Mouse (Mus musculus) intestine, embryonic 15.5 days (tissue): Measurements from ENCODE around the gene Msln. TPM values are rescaled to one million over a fixed set of nuclear protein-coding genes. Genes with fewer than 3 reads are reported as not detected.
A peak's percentile ranks its signal among the peaks of the same experiment; 100 is the strongest.
"Not testable (repeated sequence)": the region's sequence is repeated elsewhere in the genome, so short reads cannot be mapped to it uniquely, and the experiment has no call there.

Experiments used
- ATAC-seq: fragments of 200-750 bp; cut with Nextera tagmentation; 2 replicates; pipeline ENCODE4 v1.8.0; 2017; ENCODE audit warnings: moderate TSS enrichment, moderate library complexity
- H3K27ac ChIP-seq: fragments of 300-500 bp; sonication (generic); 2 replicates; pipeline ENCODE4 v1.5.1; 2015; ENCODE audit warnings: mild to moderate bottlenecking, inconsistent platforms
- H3K27me3 ChIP-seq: fragments of 300-500 bp; sonication (generic); replicated peaks from 2 replicates; pipeline ENCODE4 v1.6.1; 2015; ENCODE audit warnings: inconsistent platforms
- H3K36me3 ChIP-seq: fragments of 300-500 bp; sonication (generic); 2 replicates; pipeline ENCODE4 v1.6.1; 2015; ENCODE audit warnings: inconsistent platforms
- H3K4me1 ChIP-seq: fragments of 300-500 bp; sonication (generic); replicated peaks from 2 replicates; pipeline ENCODE4 v1.6.1; 2015; ENCODE audit warnings: inconsistent platforms
- H3K4me2 ChIP-seq: fragments of 300-500 bp; sonication (generic); replicated peaks from 2 replicates; pipeline ENCODE4 v1.6.1; 2015; ENCODE audit warnings: mild to moderate bottlenecking, inconsistent platforms
- H3K4me3 ChIP-seq: fragments of 300-500 bp; sonication (generic); replicated peaks from 2 replicates; pipeline ENCODE4 v1.5.1; 2015; ENCODE audit warnings: inconsistent platforms
- H3K9ac ChIP-seq: fragments of 300-500 bp; sonication (generic); 2 replicates; pipeline ENCODE4 v1.6.1; 2015; ENCODE audit warnings: inconsistent platforms
- H3K9me3 ChIP-seq: fragments of 300-500 bp; sonication (generic); 2 replicates; pipeline ENCODE4 v1.6.1; 2016; ENCODE audit warnings: inconsistent platforms
- WGBS: fragments of 180-500 bp; shearing (Covaris S2); methylation state at CpG from one replicate; pipeline ENCODE4 v1.1.7; 2015; 5-methylcytosine and 5-hydroxymethylcytosine counted together
- polyA plus RNA-seq: library from polyadenylated mRNA; unstranded; fragments of >200 nt; fragmentation: Nextera tagmentation; extraction: Ambion mirVana; gene quantifications from 2 replicates; pipeline ENCODE4 v1.2.1, GENCODE M21; 2015

Gene Msln
- polyA plus RNA-seq, 1 experiment from 2014 or later: 21.6 TPM

GRCm38 (mm10) chr17:25741471-25741870 is 12.7 kb downstream of the Msln start:
- not testable (repeated sequence) for H3K4me3 ChIP-seq, H3K9ac ChIP-seq, H3K4me1 ChIP-seq, H3K27ac ChIP-seq, ATAC-seq, H3K27me3 ChIP-seq, H3K9me3 ChIP-seq, H3K4me2 ChIP-seq, H3K36me3 ChIP-seq
- WGBS: 75% methylated on average over 12 of the region's 12 CpGs

GRCm38 (mm10) chr17:25738861-25739260 is 15.3 kb downstream of the Msln start:
- H3K27ac ChIP-seq: no peak overlapping the region
- H3K36me3 ChIP-seq: no peaks in the 10 kb centered on the region
- whole genome bisulfite sequencing: 71% methylated on average over 7 of the region's 7 CpGs
- H3K9me3 ChIP-seq: no peaks in the 10 kb centered on the region
- H3K27me3 ChIP-seq: no peaks in the 10 kb centered on the region
- H3K4me3 ChIP-seq: no peak overlapping the region
- H3K4me1 ChIP-seq: no peaks in the 10 kb centered on the region
- H3K9ac ChIP-seq: no peak overlapping the region
- no peak for ATAC-seq
- no peak overlapping the region for H3K4me2 ChIP-seq

GRCm38 (mm10) chr17:25735745-25736144 is 18.4 kb downstream of the Msln start, which contains the start of gene Mslnl:
TSS of gene Mslnl (plus strand) at chr17:25736042.
- Histone ChIP-seq H3K27ac (no peak within 1 kb of the TSS), H3K9ac (no peak within 1 kb of the TSS), H3K4me2 (no peak within 1 kb of the TSS), H3K27me3 (no peaks in the 10 kb centered on the region), H3K4me1 (no peaks in the 10 kb centered on the region), H3K36me3 (0 out of 2 replicates have a peak, but pooled peaks cover 4% of the 10 kb centered on the region), H3K4me3 (no peak within 1 kb of the TSS), H3K9me3 (no peaks in the 10 kb centered on the region)
- ATAC-seq: no peak
- 82% methylated on average over 3 of the region's 3 CpGs for WGBS

- Histone ChIP-seq H3K4me3 (no peak overlapping the region), H3K4me2 (no peak overlapping the region), H3K36me3 (0 out of 2 replicates have a peak, but pooled peaks cover 4% of the 10 kb centered on the region), H3K27me3 (no peaks in the 10 kb centered on the region), H3K4me1 (no peaks in the 10 kb centered on the region), H3K9me3 (no peaks in the 10 kb centered on the region), H3K27ac (no peak overlapping the region), H3K9ac (no peak overlapping the region)
- 81% methylated on average over 5 of the region's 5 CpGs for WGBS
- no peak for ATAC-seq
Measured at GRCm38 (mm10) chr17:25735246-25735645, 18.9 kb downstream of the Msln start.

GRCm38 (mm10) chr17:25732082-25732481 is 22.1 kb downstream of the Msln start:
- H3K9me3 ChIP-seq: no peaks in the 10 kb centered on the region
- peaks cover 7% of the 10 kb centered on the region for H3K4me1 ChIP-seq
- no peak overlapping the region for H3K9ac ChIP-seq
- no peak for ATAC-seq
- no peaks in the 10 kb centered on the region for H3K27me3 ChIP-seq
- H3K36me3 ChIP-seq: peaks cover 8% of the 10 kb centered on the region; the same call in 1 of the 2 replicates
- no peak overlapping the region for H3K27ac ChIP-seq
- H3K4me2 ChIP-seq: no peak overlapping the region
- H3K4me3 ChIP-seq: no peak overlapping the region
- 19% methylated on average over 2 of the region's 2 CpGs for WGBS

- no peak overlapping the region for H3K27ac ChIP-seq
- peak overlapping the region; percentile 75 for H3K9ac ChIP-seq
- 22% methylated on average over 4 of the region's 4 CpGs for WGBS
- H3K9me3 ChIP-seq: no peaks in the 10 kb centered on the region
- H3K4me2 ChIP-seq: peak overlapping the region; percentile 90
- no peaks in the 10 kb centered on the region for H3K27me3 ChIP-seq
- H3K36me3 ChIP-seq: peaks cover 18% of the 10 kb centered on the region; the same call in 1 of the 2 replicates
- peaks cover 16% of the 10 kb centered on the region for H3K4me1 ChIP-seq
- no peak; the same call in 1 of the 2 replicates for ATAC-seq
- H3K4me3 ChIP-seq: peak overlapping the region; percentile 60
Measured at GRCm38 (mm10) chr17:25728009-25728270, 26.2 kb downstream of the Msln start.

- Histone ChIP-seq H3K9me3 (no peaks in the 10 kb centered on the region), H3K4me2 (peak within 1 kb of the TSS; percentile 91), H3K27ac (no peak within 1 kb of the TSS), H3K9ac (peak within 1 kb of the TSS; percentile 75), H3K4me1 (peaks cover 16% of the 10 kb centered on the region), H3K4me3 (peak within 1 kb of the TSS; percentile 60), H3K27me3 (no peaks in the 10 kb centered on the region), H3K36me3 (peaks cover 22% of the 10 kb centered on the region; the same call in 1 of the 2 replicates)
- ATAC-seq: peak; percentile 99
- WGBS: under 1% methylated on average over 37 of the region's 37 CpGs
Measured at GRCm38 (mm10) chr17:25727265-25728008, 26.7 kb downstream of the Msln start, which contains the start of the genes Chtf18 and Rpusd1. TSS of gene Chtf18 (minus strand) at chr17:25727419. TSS of gene Rpusd1 (plus strand) at chr17:25727670.

- Histone ChIP-seq H3K9ac (no peak overlapping the region), H3K4me2 (no peak overlapping the region)
Measured at GRCm38 (mm10) chr17:25725264-25725663, 28.9 kb downstream of the Msln start.

GRCm38 (mm10) chr17:25723919-25724318 is 30.3 kb downstream of the Msln start:
- 78% methylated on average over 7 of the region's 7 CpGs for WGBS
- Histone ChIP-seq H3K9me3 (no peaks in the 10 kb centered on the region), H3K9ac (no peak overlapping the region), H3K27ac (no peak overlapping the region), H3K4me3 (no peak overlapping the region), H3K27me3 (no peaks in the 10 kb centered on the region), H3K4me1 (peaks cover 16% of the 10 kb centered on the region), H3K36me3 (peaks cover 21% of the 10 kb centered on the region; the same call in 1 of the 2 replicates), H3K4me2 (no peak overlapping the region)
- ATAC-seq: no peak

More at GRCm38 (mm10) chr17:25725264-25725663, 28.9 kb downstream of the Msln start:
- Histone ChIP-seq H3K9me3 (no peaks in the 10 kb centered on the region), H3K27me3 (no peaks in the 10 kb centered on the region), H3K4me1 (peaks cover 16% of the 10 kb centered on the region), H3K27ac (no peak overlapping the region), H3K36me3 (peaks cover 24% of the 10 kb centered on the region; the same call in 1 of the 2 replicates), H3K4me3 (no peak overlapping the region)
- 81% methylated on average over 6 of the region's 6 CpGs for WGBS
- ATAC-seq: no peak

- 96% methylated on average over 19 of the region's 19 CpGs for WGBS
- Histone ChIP-seq H3K4me2 (no peak overlapping the region), H3K27ac (no peak overlapping the region), H3K27me3 (no peaks in the 10 kb centered on the region), H3K4me1 (peaks cover 15% of the 10 kb centered on the region), H3K4me3 (no peak overlapping the region), H3K9me3 (no peaks in the 10 kb centered on the region), H3K36me3 (peaks cover 21% of the 10 kb centered on the region; the same call in 1 of the 2 replicates), H3K9ac (no peak overlapping the region)
- no peak for ATAC-seq
Measured at GRCm38 (mm10) chr17:25723470-25723869, 30.7 kb downstream of the Msln start.

- H3K4me3 ChIP-seq: no peak overlapping the region
- no peak overlapping the region for H3K27ac ChIP-seq
- no peak for ATAC-seq
- 92% methylated on average over 5 of the region's 5 CpGs for WGBS
- no peak overlapping the region for H3K4me2 ChIP-seq
- no peak overlapping the region for H3K9ac ChIP-seq
- peaks cover 17% of the 10 kb centered on the region for H3K4me1 ChIP-seq
- no peaks in the 10 kb centered on the region for H3K9me3 ChIP-seq
- H3K36me3 ChIP-seq: peaks cover 21% of the 10 kb centered on the region; the same call in 1 of the 2 replicates
- H3K27me3 ChIP-seq: peaks cover 19% of the 10 kb centered on the region
Measured at GRCm38 (mm10) chr17:25721476-25721875, 32.7 kb downstream of the Msln start.

- peak overlapping the region; percentile 41 for H3K4me3 ChIP-seq
- H3K9ac ChIP-seq: peak overlapping the region; percentile 44; the same call in 1 of the 2 replicates
- peaks cover 12% of the 10 kb centered on the region for H3K4me1 ChIP-seq
- peaks cover 9% of the 10 kb centered on the region; the same call in 1 of the 2 replicates for H3K36me3 ChIP-seq
- no peak overlapping the region for H3K27ac ChIP-seq
- no peaks in the 10 kb centered on the region for H3K9me3 ChIP-seq
- 14% methylated on average over 6 of the region's 6 CpGs for WGBS
- H3K27me3 ChIP-seq: peaks cover 30% of the 10 kb centered on the region
- 0 out of 2 replicates have a peak, but pooled peaks have one; percentile 5 for ATAC-seq
- H3K4me2 ChIP-seq: peak overlapping the region; percentile 93
Measured at GRCm38 (mm10) chr17:25717691-25718090, 36.5 kb downstream of the Msln start.
